Mouse (Mus musculus) ES-E14 (cell line): Measurements from ENCODE around the gene Siae. TPM values are rescaled to one million over a fixed set of nuclear protein-coding genes. Genes with fewer than 3 reads are reported as not detected.

Experiments used
- DNase-seq: peaks from one replicate; pipeline ENCODE4 v3.0.0-alpha.2; 2013; ENCODE audit warnings: low read depth, low spot score
- H3K27ac ChIP-seq: 2 replicates; pipeline ENCODE4 v1.5.1; 2012; ENCODE audit warnings: low read depth, mild to moderate bottlenecking, low read length, moderate library complexity, mixed read lengths; ENCODE audit not compliant: poor library complexity, insufficient read depth, severe bottlenecking
- H3K36me3 ChIP-seq: 2 replicates; pipeline ENCODE4 v1.6.1; 2012; ENCODE audit warnings: mild to moderate bottlenecking, low read length, moderate library complexity, mixed read lengths; ENCODE audit not compliant: control insufficient read depth, poor library complexity, insufficient read depth, severe bottlenecking
- H3K4me1 ChIP-seq, 2 experiments: fragments of 150-350 bp in 1 of 2; sonication (generic) in 1 of 2; 2 replicates each; pipeline ENCODE4 v1.6.1; 2012; ENCODE audit warnings: low read length in 2 of 2, mild to moderate bottlenecking in 1 of 2, mixed read lengths in 1 of 2; ENCODE audit not compliant: control insufficient read depth in 2 of 2, insufficient read depth in 2 of 2, poor library complexity in 1 of 2
- H3K4me3 ChIP-seq, 2 experiments: fragments of 150-350 bp in 1 of 2; sonication (generic) in 1 of 2; 2 replicates each; pipeline ENCODE4 v1.5.1; 2012; ENCODE audit warnings: low read length in 2 of 2, low read depth in 1 of 2, mild to moderate bottlenecking in 1 of 2, mixed read lengths in 1 of 2; ENCODE audit not compliant: insufficient read depth in 1 of 2, poor library complexity in 1 of 2, severe bottlenecking in 1 of 2
- H3K9ac ChIP-seq: 2 replicates; pipeline ENCODE4 v1.6.1; 2012; ENCODE audit warnings: low read depth, mild to moderate bottlenecking, low read length, mixed read lengths; ENCODE audit not compliant: poor library complexity, insufficient read depth, severe bottlenecking
- H3K9me3 ChIP-seq: fragments of 150-350 bp; sonication (generic); 2 replicates; pipeline ENCODE4 v1.6.1; 2012; ENCODE audit warnings: low read depth, mild to moderate bottlenecking, low read length; ENCODE audit not compliant: control insufficient read depth, insufficient read depth
- CHD2 ChIP-seq: IDR thresholded peaks from 2 replicates; pipeline ENCODE4 v1.6.1; 2014; ENCODE audit warnings: mild to moderate bottlenecking, low read depth, low read length, inconsistent platforms
- HCFC1 ChIP-seq: IDR thresholded peaks from 2 replicates; pipeline ENCODE4 v1.6.1; 2012; ENCODE audit warnings: low read length, inconsistent platforms, borderline replicate concordance; ENCODE audit not compliant: insufficient read depth
- MAFK ChIP-seq: IDR thresholded peaks from 2 replicates; pipeline ENCODE4 v1.6.1; 2014; ENCODE audit warnings: mild to moderate bottlenecking, low read depth, low read length, inconsistent platforms; ENCODE audit not compliant: insufficient read depth
- ZC3H11A ChIP-seq: IDR thresholded peaks from 2 replicates; pipeline ENCODE4 v1.6.1; 2012; ENCODE audit warnings: low read depth, mild to moderate bottlenecking, inconsistent platforms, low read length, borderline replicate concordance
- ZNF384 ChIP-seq: IDR thresholded peaks from 2 replicates; pipeline ENCODE4 v1.6.1; 2012; ENCODE audit warnings: low read depth, low read length, inconsistent platforms
- in situ Hi-C, 2 experiments: fragments of 600-800 bp; cut with MboI; formaldehyde crosslinking; loops; one replicate each; pipeline ENCODE4 v1.15.1; 2025; ENCODE audit warnings: low sequenced_read_pairs in 2 of 2, inconsistent platforms in 1 of 2; ENCODE audit not compliant: unreplicated experiment in 2 of 2
- total RNA-seq: library from RNA; depleted of rRNA; stranded (reverse); fragments of 300-350 nt; gene quantifications from 2 replicates; pipeline ENCODE4 v1.2.3, GENCODE M21; 2012

Gene Siae
- total RNA-seq, 1 experiment = 8.5 TPM

GRCm38 (mm10) chr9:37586718-37587117 lies 31.2 kb downstream of the Siae start:
- Histone ChIP-seq H3K36me3 (no peaks in the 10 kb centered on the region), H3K9me3 (no peaks in the 10 kb centered on the region), H3K4me1 (no peaks in the 10 kb centered on the region), H3K27ac (no peak overlapping the region), H3K4me3 (no peak overlapping the region), H3K9ac (no peak overlapping the region)
- in situ Hi-C loops = no loop called here
- TF ChIP-seq MAFK = no peak
- TF ChIP-seq ZC3H11A = no peak
- TF ChIP-seq ZNF384 = no peak
- no peak for TF ChIP-seq CHD2
- TF ChIP-seq HCFC1 = no peak
- DNase-seq = no peak

- in situ Hi-C loops = no loop called here
- Histone ChIP-seq H3K27ac (no peak overlapping the region), H3K4me3 (no peak overlapping the region), H3K36me3 (no peaks in the 10 kb centered on the region), H3K9me3 (no peaks in the 10 kb centered on the region), H3K9ac (no peak overlapping the region), H3K4me1 (no peaks in the 10 kb centered on the region)
- TF ChIP-seq HCFC1 (no peak), CHD2 (no peak)
- DNase-seq = no peak
Measured at GRCm38 (mm10) chr9:37590381-37590780, 34.9 kb downstream of the Siae start.

- H3K9me3 ChIP-seq = no peaks in the 10 kb centered on the region
- no peak overlapping the region for H3K27ac ChIP-seq
- no peak overlapping the region for H3K4me3 ChIP-seq
- H3K4me1 ChIP-seq = no peaks in the 10 kb centered on the region
- H3K9ac ChIP-seq = no peak overlapping the region
- no peak for DNase-seq
- in situ Hi-C loops = no loop called here
- no peaks in the 10 kb centered on the region for H3K36me3 ChIP-seq
- no peak for TF ChIP-seq CHD2
- TF ChIP-seq ZNF384 = no peak
- no peak for TF ChIP-seq HCFC1
- TF ChIP-seq ZC3H11A = no peak
- no peak for TF ChIP-seq MAFK
Measured at GRCm38 (mm10) chr9:37592025-37592424, 36.5 kb downstream of the Siae start.

GRCm38 (mm10) chr9:37592633-37593032 lies 37.1 kb downstream of the Siae start:
- H3K9me3 ChIP-seq = no peaks in the 10 kb centered on the region
- no peak for DNase-seq
- TF ChIP-seq CHD2 (no peak), ZNF384 (no peak), HCFC1 (no peak), ZC3H11A (no peak), MAFK (no peak)
- no peak overlapping the region for H3K9ac ChIP-seq
- no peak overlapping the region for H3K4me3 ChIP-seq
- in situ Hi-C loops = no loop called here
- H3K27ac ChIP-seq = no peak overlapping the region
- H3K4me1 ChIP-seq = no peaks in the 10 kb centered on the region
- no peaks in the 10 kb centered on the region for H3K36me3 ChIP-seq

DNA sequence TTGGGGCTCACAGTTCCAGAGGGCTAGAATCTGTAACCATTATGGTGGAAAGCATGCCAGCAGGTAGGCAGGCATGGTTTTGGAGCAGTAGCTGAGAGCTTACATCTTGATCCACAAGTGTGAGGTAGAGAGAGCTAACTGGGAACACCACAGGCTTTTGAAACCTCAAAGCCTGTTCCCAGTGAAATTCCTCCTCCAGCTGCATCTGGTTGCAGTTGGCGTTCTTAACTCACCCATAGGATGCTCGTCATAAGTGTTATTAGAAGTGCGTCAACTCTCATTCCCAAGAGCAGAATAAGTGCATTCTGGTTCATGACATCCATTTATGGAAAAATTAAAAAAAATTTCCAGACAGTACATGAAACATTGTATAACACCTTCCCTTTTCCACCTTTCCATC lies 38.2 kb downstream of the Siae start:
- no peak for DNase-seq
- Histone ChIP-seq H3K9ac (no peak overlapping the region), H3K9me3 (no peaks in the 10 kb centered on the region), H3K27ac (no peak overlapping the region), H3K36me3 (no peaks in the 10 kb centered on the region), H3K4me3 (no peak overlapping the region), H3K4me1 (no peaks in the 10 kb centered on the region)
- in situ Hi-C loops = no loop called here
- TF ChIP-seq ZC3H11A (no peak), HCFC1 (no peak), CHD2 (no peak), ZNF384 (no peak), MAFK (no peak)
